Mouse (Mus musculus): ENCODE data around the gene Galnt5.

DNA sequence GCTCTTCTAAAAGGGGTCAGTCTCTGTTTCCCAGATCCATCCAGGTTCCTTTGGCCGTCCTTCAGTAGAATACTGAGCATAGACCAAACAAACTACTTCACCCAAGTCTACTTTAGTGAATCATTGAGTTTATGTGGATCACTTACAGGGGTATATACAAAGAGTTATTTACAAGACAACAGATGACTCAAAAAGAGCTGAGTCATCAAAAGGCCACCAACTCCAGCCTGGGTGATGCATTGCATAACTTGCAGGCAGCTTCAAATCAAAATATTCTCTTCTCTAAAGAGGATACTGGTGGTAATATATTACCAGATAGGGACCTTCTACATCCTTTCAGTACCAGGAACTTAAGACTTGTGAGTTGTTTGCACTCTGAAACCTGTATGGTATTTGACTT lies 88.7 kb downstream of the Galnt5 start:
- TF ChIP-seq CTCF (IDR thresholded peaks at IDR 0.05; ENCODE audit: low read depth): no peak
- no peak for TF ChIP-seq EP300 (IDR thresholded peaks at IDR 0.05; ENCODE audit: low read depth)

Data from liver, postnatal 0 days (tissue).